Mouse (Mus musculus): ENCODE data around the gene Mtrex. TPM values are rescaled to one million over a fixed set of nuclear protein-coding genes. Genes with fewer than 3 reads are reported as not detected.
A peak's percentile ranks its signal among the peaks of the same experiment; 100 is the strongest.

The Mtrex gene
- polyA plus RNA-seq, 1 experiment from 2014 or later: 62.2 TPM

GRCm38 (mm10) chr13:112838562-112839232 is 88.5 kb downstream of the Mtrex start:
- H3K27me3 ChIP-seq (replicated peaks): no peaks in the 10 kb centered on the region
- no peak for ATAC-seq (replicated peaks)
- no peak overlapping the region for H3K9ac ChIP-seq
- H3K4me1 ChIP-seq: peaks cover 5% of the 10 kb centered on the region; the same call in 1 of the 2 replicates
- H3K4me2 ChIP-seq: no peak overlapping the region
- H3K36me3 ChIP-seq (replicated peaks): no peaks in the 10 kb centered on the region
- H3K9me3 ChIP-seq: no peaks in the 10 kb centered on the region
- WGBS: 93% methylated on average over 6 of the region's 6 CpGs
- H3K27ac ChIP-seq: no peak overlapping the region
- H3K4me3 ChIP-seq: no peak overlapping the region

DNA sequence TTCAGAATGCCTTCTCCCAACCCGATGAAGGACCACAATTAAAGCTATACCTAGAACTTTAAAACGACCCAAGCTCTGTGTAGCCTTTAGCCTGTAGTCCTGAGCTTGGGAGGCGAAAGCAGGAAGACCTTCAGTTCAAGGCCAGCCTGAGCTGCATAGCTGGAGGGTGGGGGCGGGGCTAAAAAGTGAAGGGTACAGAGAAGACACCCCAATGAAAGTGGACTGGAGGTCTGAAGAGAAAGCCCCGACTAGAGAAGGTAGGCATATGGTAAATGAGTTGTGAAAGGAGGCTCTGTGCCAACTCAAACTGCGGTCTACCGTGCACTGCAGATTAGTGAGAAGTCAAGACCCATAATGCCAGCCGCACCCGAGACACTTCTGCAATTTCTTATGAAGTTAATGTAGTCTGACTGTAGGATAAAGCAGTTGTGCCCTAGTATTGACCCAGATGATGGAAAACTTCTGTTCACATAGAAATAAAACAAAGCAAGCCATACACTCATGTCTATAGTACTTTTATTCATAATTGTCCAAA is 89.5 kb downstream of the Mtrex start:
- Histone ChIP-seq H3K4me1 (peaks cover 6% of the 10 kb centered on the region; the same call in 1 of the 2 replicates), H3K27me3 (replicated peaks) (no peaks in the 10 kb centered on the region), H3K4me3 (no peak overlapping the region), H3K27ac (no peak overlapping the region), H3K36me3 (replicated peaks) (no peaks in the 10 kb centered on the region), H3K9ac (no peak overlapping the region), H3K9me3 (no peaks in the 10 kb centered on the region), H3K4me2 (no peak overlapping the region)
- ATAC-seq (replicated peaks): no peak
- WGBS: 81% methylated on average over 9 of the region's 9 CpGs

- H3K36me3 ChIP-seq (replicated peaks): no peaks in the 10 kb centered on the region
- no peaks in the 10 kb centered on the region for H3K9me3 ChIP-seq
- no peaks in the 10 kb centered on the region for H3K27me3 ChIP-seq (replicated peaks)
- no peak overlapping the region for H3K9ac ChIP-seq
- no peak overlapping the region for H3K4me2 ChIP-seq
- H3K4me1 ChIP-seq: peaks cover 6% of the 10 kb centered on the region; the same call in 1 of the 2 replicates
- no peak overlapping the region for H3K4me3 ChIP-seq
- 68% methylated on average over 2 of the region's 2 CpGs for WGBS
- no peak for ATAC-seq (replicated peaks)
- no peak overlapping the region for H3K27ac ChIP-seq
Measured at GRCm38 (mm10) chr13:112836951-112837350, 90.2 kb downstream of the Mtrex start.

DNA sequence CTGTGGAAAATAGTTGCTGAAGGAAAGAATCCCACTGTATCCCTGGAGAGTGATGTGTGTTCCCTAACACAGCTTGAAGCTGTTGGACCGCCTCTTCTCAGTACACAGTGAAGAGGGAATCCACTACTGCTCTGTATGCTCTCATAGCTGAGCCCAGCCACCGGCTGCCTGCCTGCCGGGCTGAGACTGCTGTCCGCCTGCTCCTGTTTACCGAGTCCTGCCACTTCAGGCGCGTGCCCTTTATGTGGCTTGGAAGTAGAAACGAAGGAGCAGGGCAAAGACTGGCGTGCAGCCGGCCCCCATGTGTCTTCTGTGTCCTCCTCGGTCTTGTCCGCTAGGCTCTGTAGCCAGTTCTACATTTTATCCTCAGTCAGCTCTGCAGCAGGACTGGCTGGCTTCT is 92.1 kb downstream of the Mtrex start:
- ATAC-seq (replicated peaks): peak; percentile 62; the same call in 1 of the 2 replicates
- Histone ChIP-seq H3K9me3 (no peaks in the 10 kb centered on the region), H3K36me3 (replicated peaks) (no peaks in the 10 kb centered on the region), H3K4me1 (peaks cover 6% of the 10 kb centered on the region; the same call in 1 of the 2 replicates), H3K4me3 (no peak overlapping the region), H3K9ac (no peak overlapping the region), H3K27me3 (replicated peaks) (no peaks in the 10 kb centered on the region), H3K27ac (no peak overlapping the region), H3K4me2 (no peak overlapping the region; the same call in 1 of the 2 replicates)
- WGBS: 29% methylated on average over 12 of the region's 12 CpGs

DNA sequence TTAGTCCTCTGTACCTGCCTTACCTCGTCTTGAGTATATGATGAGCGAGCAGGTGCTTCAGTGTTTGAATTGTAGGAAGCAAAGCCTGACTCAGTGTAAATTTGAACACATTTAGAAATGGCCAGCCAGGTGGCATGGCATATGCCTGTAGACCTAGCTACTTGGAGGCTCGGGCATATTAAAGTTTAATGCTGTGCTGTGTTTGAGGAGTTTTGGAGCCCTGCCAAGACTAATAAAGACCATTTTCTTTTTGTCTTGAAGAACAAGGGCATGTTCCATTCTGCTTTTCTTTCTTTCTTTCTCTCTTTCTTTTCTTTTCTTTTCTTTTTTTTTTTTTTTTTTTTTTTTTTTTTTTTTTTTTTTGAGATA is 93.3 kb downstream of the Mtrex start:
- no peak overlapping the region for H3K27ac ChIP-seq
- no peak overlapping the region for H3K4me3 ChIP-seq
- ATAC-seq (replicated peaks): no peak; the same call in 1 of the 2 replicates
- no peaks in the 10 kb centered on the region for H3K36me3 ChIP-seq (replicated peaks)
- no peak overlapping the region for H3K4me2 ChIP-seq
- no peaks in the 10 kb centered on the region for H3K27me3 ChIP-seq (replicated peaks)
- 70% methylated on average over 3 of the region's 3 CpGs for WGBS
- H3K9ac ChIP-seq: no peak overlapping the region
- H3K9me3 ChIP-seq: no peaks in the 10 kb centered on the region
- peaks cover 6% of the 10 kb centered on the region; the same call in 1 of the 2 replicates for H3K4me1 ChIP-seq

GRCm38 (mm10) chr13:112833253-112833894 is 93.8 kb downstream of the Mtrex start:
- Histone ChIP-seq H3K9ac (no peak overlapping the region), H3K27ac (no peak overlapping the region), H3K4me1 (peaks cover 6% of the 10 kb centered on the region; the same call in 1 of the 2 replicates), H3K27me3 (replicated peaks) (no peaks in the 10 kb centered on the region), H3K4me2 (0 out of 2 replicates have a peak overlapping the region, but pooled peaks have one; percentile 6), H3K9me3 (no peaks in the 10 kb centered on the region), H3K4me3 (no peak overlapping the region), H3K36me3 (replicated peaks) (no peaks in the 10 kb centered on the region)
- WGBS: 51% methylated on average over 20 of the region's 20 CpGs
- ATAC-seq (replicated peaks): peak; percentile 74; the same call in 1 of the 2 replicates

DNA sequence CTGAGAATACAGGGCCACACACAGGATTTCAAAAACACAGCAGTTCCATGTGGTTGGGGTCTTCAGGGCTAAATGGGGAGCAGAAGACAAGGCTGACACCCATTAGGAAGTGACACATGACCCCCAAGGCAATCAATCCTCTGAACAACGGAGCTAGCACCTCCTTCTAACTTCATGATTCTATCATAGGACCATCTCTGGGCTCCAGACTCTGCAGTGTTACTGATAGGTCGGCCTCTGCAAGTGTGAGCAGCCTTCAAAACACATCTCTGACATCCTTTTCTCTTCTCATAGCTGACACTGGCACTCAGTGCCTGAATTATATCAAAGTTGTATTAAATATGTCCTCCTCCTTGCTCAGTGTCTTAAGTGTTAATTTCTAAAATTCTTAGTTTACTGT is 94.6 kb downstream of the Mtrex start:
- 55% methylated on average over 2 of the region's 2 CpGs for WGBS
- Histone ChIP-seq H3K4me1 (peaks cover 6% of the 10 kb centered on the region; the same call in 1 of the 2 replicates), H3K4me2 (no peak overlapping the region), H3K27me3 (replicated peaks) (no peaks in the 10 kb centered on the region), H3K4me3 (no peak overlapping the region), H3K27ac (no peak overlapping the region), H3K9ac (no peak overlapping the region), H3K9me3 (no peaks in the 10 kb centered on the region), H3K36me3 (replicated peaks) (no peaks in the 10 kb centered on the region)
- no peak for ATAC-seq (replicated peaks)

- no peak for ATAC-seq (replicated peaks)
Measured at GRCm38 (mm10) chr13:112829619-112830018, 97.6 kb downstream of the Mtrex start.

GRCm38 (mm10) chr13:112825479-112825878 is 101.7 kb downstream of the Mtrex start:
- Histone ChIP-seq H3K4me2 (no peak overlapping the region), H3K27ac (no peak overlapping the region), H3K4me1 (no peaks in the 10 kb centered on the region), H3K4me3 (no peak overlapping the region), H3K9ac (no peak overlapping the region), H3K36me3 (replicated peaks) (no peaks in the 10 kb centered on the region), H3K9me3 (no peaks in the 10 kb centered on the region), H3K27me3 (replicated peaks) (no peaks in the 10 kb centered on the region)
- WGBS: 70% methylated on average over 6 of the region's 6 CpGs
- ATAC-seq (replicated peaks): 0 out of 2 replicates have a peak, but pooled peaks have one; percentile 30

More at GRCm38 (mm10) chr13:112829619-112830018, 97.6 kb downstream of the Mtrex start:
- no peak overlapping the region for H3K9ac ChIP-seq
- H3K4me2 ChIP-seq: no peak overlapping the region
- no peak overlapping the region for H3K27ac ChIP-seq
- H3K9me3 ChIP-seq: no peaks in the 10 kb centered on the region
- 85% methylated on average over 2 of the region's 2 CpGs for WGBS
- no peaks in the 10 kb centered on the region for H3K36me3 ChIP-seq (replicated peaks)
- no peaks in the 10 kb centered on the region for H3K27me3 ChIP-seq (replicated peaks)
- peaks cover 3% of the 10 kb centered on the region; the same call in 1 of the 2 replicates for H3K4me1 ChIP-seq
- H3K4me3 ChIP-seq: no peak overlapping the region

- no peaks in the 10 kb centered on the region for H3K9me3 ChIP-seq
- no peaks in the 10 kb centered on the region for H3K4me1 ChIP-seq
- no peaks in the 10 kb centered on the region for H3K27me3 ChIP-seq (replicated peaks)
- 95% methylated on average over 6 of the region's 8 CpGs for WGBS
- no peak overlapping the region for H3K27ac ChIP-seq
- ATAC-seq (replicated peaks): no peak
- H3K4me3 ChIP-seq: no peak overlapping the region
- no peak overlapping the region for H3K4me2 ChIP-seq
- no peak overlapping the region for H3K9ac ChIP-seq
- H3K36me3 ChIP-seq (replicated peaks): no peaks in the 10 kb centered on the region
Measured at GRCm38 (mm10) chr13:112823911-112824648, 103.1 kb downstream of the Mtrex start.

GRCm38 (mm10) chr13:112823236-112823910 is 103.8 kb downstream of the Mtrex start:
- Histone ChIP-seq H3K4me2 (no peak overlapping the region), H3K27me3 (replicated peaks) (no peaks in the 10 kb centered on the region), H3K9me3 (no peaks in the 10 kb centered on the region), H3K36me3 (replicated peaks) (no peaks in the 10 kb centered on the region), H3K27ac (no peak overlapping the region), H3K4me1 (no peaks in the 10 kb centered on the region), H3K4me3 (no peak overlapping the region), H3K9ac (no peak overlapping the region)
- 90% methylated on average over 6 of the region's 6 CpGs for WGBS
- ATAC-seq (replicated peaks): no peak

Data from midbrain, embryonic 15.5 days (tissue).